10 mouse cellular contexts compared by ENCODE assay signal in the genomic region with DNA sequence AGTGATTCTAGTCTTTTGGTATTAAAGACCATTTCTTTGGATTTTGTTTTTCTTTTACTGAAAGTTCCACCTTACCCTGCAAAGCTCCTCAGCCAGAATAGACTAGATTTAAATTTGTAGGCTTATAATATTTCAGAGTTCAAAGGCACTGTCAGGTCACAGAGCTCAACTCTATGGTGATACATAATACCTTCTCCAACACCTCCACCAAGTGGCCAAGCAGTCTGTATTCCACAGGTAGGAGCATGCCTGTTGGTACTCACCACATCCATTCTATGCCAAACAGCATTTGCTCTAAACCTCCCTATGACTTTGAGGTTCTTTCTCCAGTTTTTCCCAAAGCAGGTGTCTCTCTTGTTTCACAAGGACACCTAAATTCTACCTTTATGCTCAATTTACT.
DNase-seq lines count a peak whose midpoint lies in the region; ATAC-seq lines count a peak whose summit lies in the region.
"Had no signal": no experiment of that assay in that cellular context is flagged by ENCODE, and none has a peak within 500 bp of the region (broad histone marks: within the 10 kb centered on the region; RNA-seq: fewer than 3 reads in every experiment).

No protein-coding gene starts in this region.

- no peak for ATAC-seq in kidney, embryonic 14.5 days (ENCODE audit: low FRiP score, low TSS enrichment)
- ATAC-seq in inflammation-experienced regulatory T-cells, adult 6 months = peak; percentile 78

- no peak overlapping the region for H3K4me3 ChIP-seq in kidney, embryonic 14.5 days (ENCODE audit: low read length)

- H3K9ac ChIP-seq in kidney, embryonic 14.5 days (ENCODE audit: low read depth, low read length) = no peak overlapping the region
- H3K9ac ChIP-seq: hindbrain, embryonic 14.5 days had no signal

- H3K4me2 ChIP-seq in kidney, embryonic 14.5 days (replicated peaks; ENCODE audit: low read depth, low read length) = no peak overlapping the region
- H3K4me2 ChIP-seq: hindbrain, embryonic 14.5 days had no signal

- H3K27me3 ChIP-seq in kidney, embryonic 14.5 days (ENCODE audit: control insufficient read depth, insufficient read depth, low read length) = no peaks in the 10 kb centered on the region

- H3K36me3 ChIP-seq in kidney, embryonic 14.5 days (ENCODE audit: control insufficient read depth, insufficient read depth, low read length) = no peaks in the 10 kb centered on the region

- no peaks in the 10 kb centered on the region for H3K4me1 ChIP-seq in kidney, embryonic 14.5 days (ENCODE audit: control insufficient read depth, insufficient read depth, low read length)

- H3K9me3 ChIP-seq in kidney, embryonic 14.5 days (ENCODE audit: control insufficient read depth, low read length) = no peaks in the 10 kb centered on the region

- peak; percentile 4 for DNase-seq in kidney, adult 11 months
- DNase-seq in 3T3-L1 (ENCODE audit: low read depth, low spot score) = peak; percentile 40
- peak; percentile 49 for DNase-seq in 416B (ENCODE audit: low read depth)
- DNase-seq in right cerebral cortex, adult 2 months (ENCODE audit: low spot score in 2 of 2) = no peak
- DNase-seq in left cerebral cortex, postnatal 10 days (ENCODE audit: extremely low spot score in 1 of 2, low spot score in 2 of 2) = no peak
- DNase-seq: cerebellum, adult 18-20 months; gastrocnemius, postnatal 25 days had no signal

- intact Hi-C loops in left cerebral cortex, postnatal 10 days (cut with DNase I) = no loop called here

- no peak overlapping the region for H3K27ac ChIP-seq in kidney, embryonic 14.5 days (ENCODE audit: low read depth, low read length)
- H3K27ac ChIP-seq: hindbrain, embryonic 14.5 days had no signal

Comparison
In these comparisons a context has a peak if more than half of its experiments do, and no peak if none do; other contexts are left out.
1. DNase-seq: peak in kidney, adult 11 months (single experiment), 3T3-L1 (single experiment) and 416B (single experiment); none in right cerebral cortex, adult 2 months (0 of 2) and left cerebral cortex, postnatal 10 days (0 of 2).